Mouse (Mus musculus) heart, adult 2 months (tissue): Measurements from ENCODE around the gene Fam208a.

Source experiments
- CTCF ChIP-seq: fragments of 200-600 bp; IDR thresholded peaks from 2 replicates; pipeline ENCODE4 v1.8.1; 2022; ENCODE audit warnings: antibody characterized with exemption, mild to moderate bottlenecking, moderate library complexity
- EP300 ChIP-seq: fragments of 200-500 bp; IDR thresholded peaks from 2 replicates; pipeline ENCODE4 v1.6.1; 2011; ENCODE audit warnings: low read depth, low read length, control low read depth; ENCODE audit not compliant: insufficient read depth
- POLR2A ChIP-seq: fragments of 200-500 bp; IDR thresholded peaks from 2 replicates; pipeline ENCODE4 v1.6.1; 2011; ENCODE audit warnings: mild to moderate bottlenecking, low read depth, low read length, control low read depth; ENCODE audit not compliant: insufficient read depth

DNA sequence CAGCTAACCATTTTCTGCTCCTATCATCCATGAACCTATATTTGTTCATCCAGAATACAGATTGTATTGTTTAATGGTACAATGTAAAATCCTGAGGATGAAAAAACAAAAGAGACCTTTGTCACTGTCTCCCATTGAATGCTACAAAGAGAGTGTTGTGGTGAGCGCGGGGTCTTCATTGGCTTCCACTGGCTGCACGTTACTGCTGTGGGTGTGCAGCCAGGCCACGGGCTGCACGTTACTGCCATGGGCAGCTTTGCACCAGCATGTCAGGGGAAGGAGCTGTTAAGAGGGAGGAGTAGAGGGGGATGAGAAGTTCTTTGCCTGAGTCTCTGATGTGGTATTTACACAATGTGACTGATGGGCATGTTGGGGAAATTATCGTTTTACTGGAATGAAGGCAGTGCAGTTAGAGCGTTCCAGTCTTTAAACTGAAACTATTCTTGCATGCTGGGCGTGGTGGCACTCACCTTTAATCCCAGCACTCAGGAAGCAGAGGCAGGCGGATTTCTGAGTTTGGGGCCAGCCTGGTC, 36.8 kb upstream of the Fam208a start:
- TF ChIP-seq POLR2A (no peak), CTCF (no peak), EP300 (no peak)
